Mouse (Mus musculus) granulocyte monocyte progenitor cell, adult 5-6 weeks (primary cell): ENCODE data around the gene Sf3a1. TPM values are rescaled to one million over a fixed set of nuclear protein-coding genes. Genes with fewer than 3 reads are reported as not detected.
"Not testable (repeated sequence)": the region's sequence is repeated elsewhere in the genome, so short reads cannot be mapped to it uniquely, and the experiment has no call there.

Experiments
- ATAC-seq: replicated peaks from 2 replicates; pipeline ENCODE4 v1.8.0; 2016; ENCODE audit warnings: mild to moderate bottlenecking, moderate TSS enrichment, inconsistent platforms; ENCODE audit not compliant: poor library complexity, severe bottlenecking
- total RNA-seq, 2 experiments: library from RNA; stranded (forward) in 1 of 2; stranded (reverse) in 1 of 2; fragments of 200-712, 200-1000 nt in 1 of 2; fragments of >200 nt in 1 of 2; fragmentation: Nextera tagmentation in 1 of 2; gene quantifications; 2 replicates each; pipeline ENCODE4 v1.2.3; 2014 to 2017

The Sf3a1 gene
- total RNA-seq, 2 experiments from 2014 or later = 35.6 to 92.2 TPM

GRCm38 (mm10) chr11:4184251-4184952, 24.3 kb downstream of the Sf3a1 start:
- no peak for ATAC-seq

DNA sequence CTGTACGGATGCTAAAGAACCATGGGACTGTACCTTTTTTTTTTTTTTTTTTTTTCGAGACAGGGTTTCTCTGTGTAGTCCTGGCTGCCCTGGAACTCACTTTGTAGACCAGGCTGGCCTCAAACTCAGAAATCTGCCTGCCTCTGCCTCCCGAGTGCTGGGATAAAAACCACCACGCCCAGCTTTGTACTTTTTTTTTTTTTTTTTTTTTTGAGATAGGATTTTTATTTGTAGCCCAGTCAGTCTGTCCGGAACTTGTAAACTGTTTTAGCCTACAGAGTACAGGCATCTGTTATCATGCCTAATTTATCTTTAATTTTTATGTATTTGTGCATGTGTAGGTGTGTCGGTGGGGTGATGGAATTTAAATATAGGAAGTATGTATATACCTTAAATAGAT, 25.3 kb downstream of the Sf3a1 start:
- ATAC-seq = not testable (repeated sequence)

DNA sequence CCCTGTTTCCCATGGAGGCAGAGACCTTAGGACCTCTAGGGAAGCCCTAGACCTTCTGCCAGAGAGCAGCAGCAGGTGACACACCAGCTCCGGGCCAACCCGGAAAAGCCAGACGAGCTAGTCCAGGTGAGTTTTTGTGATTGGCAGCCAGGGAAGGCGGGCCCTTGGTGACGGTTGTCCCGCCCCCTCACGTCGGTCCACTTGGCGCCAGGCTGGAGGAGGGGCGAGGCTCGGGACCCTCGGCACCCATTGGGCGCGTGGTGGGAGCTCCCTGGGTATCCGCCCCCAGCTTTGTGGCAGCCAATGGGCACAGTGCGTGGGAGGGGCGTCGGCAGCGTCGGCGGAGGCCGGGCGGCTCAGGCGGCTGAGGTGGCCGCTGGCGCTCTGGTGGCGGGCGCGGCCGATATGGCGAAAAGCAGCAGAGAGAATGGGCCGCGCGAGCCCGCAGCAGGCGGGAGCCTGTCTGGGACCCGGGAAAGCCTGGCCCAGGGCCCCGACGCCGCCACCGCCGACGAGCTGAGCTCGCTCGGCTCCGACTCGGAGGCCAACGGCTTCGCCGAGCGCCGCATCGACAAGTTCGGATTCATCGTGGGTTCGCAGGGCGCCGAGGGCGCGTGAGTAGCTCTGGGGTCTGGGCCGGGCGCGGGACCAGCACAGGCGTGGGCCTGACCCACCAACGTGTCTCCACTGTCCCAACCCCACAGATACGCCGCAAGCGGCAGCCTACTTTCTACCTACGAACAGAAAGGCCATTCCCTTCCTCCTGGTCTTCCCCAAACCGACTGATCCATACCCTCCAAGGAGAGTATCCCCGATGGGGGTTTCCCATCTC, 26.6 kb downstream of the Sf3a1 start, which contains the start of gene Tbc1d10a:
Gene Tbc1d10a (plus strand): TSS at position 304 of the 832 bp plus-strand sequence.
- ATAC-seq = peak; percentile 100

DNA sequence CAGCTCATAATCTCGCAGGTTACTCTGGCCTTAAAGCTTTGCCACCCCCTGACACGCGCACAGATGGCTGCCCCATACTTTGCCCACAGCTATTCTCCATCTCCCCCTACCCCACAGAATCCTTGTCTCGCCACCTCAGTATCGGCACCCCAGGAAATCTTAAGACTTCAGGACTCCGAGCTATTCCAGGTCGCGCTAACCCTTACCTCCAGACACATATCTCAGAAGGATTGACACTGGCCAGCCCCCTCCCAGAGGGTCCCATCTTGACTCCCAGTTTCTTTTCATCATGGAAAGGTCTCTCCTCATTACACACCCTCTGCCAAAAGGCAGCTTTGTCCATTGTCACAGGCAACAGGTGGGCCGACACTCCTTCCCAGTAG, 27.2 kb downstream of the Sf3a1 start:
- no peak for ATAC-seq

- ATAC-seq = no peak
Measured at GRCm38 (mm10) chr11:4189182-4189581, 29.0 kb downstream of the Sf3a1 start.

- ATAC-seq = no peak
Measured at GRCm38 (mm10) chr11:4190677-4191076, 30.5 kb downstream of the Sf3a1 start.

- no peak for ATAC-seq
Measured at GRCm38 (mm10) chr11:4192757-4193156, 32.6 kb downstream of the Sf3a1 start.

GRCm38 (mm10) chr11:4193420-4193819, 33.3 kb downstream of the Sf3a1 start:
- ATAC-seq = no peak

- peak; percentile 90 for ATAC-seq
Measured at GRCm38 (mm10) chr11:4195597-4196031, 35.5 kb downstream of the Sf3a1 start.

GRCm38 (mm10) chr11:4196636-4197035, 36.5 kb downstream of the Sf3a1 start:
- ATAC-seq = no peak

DNA sequence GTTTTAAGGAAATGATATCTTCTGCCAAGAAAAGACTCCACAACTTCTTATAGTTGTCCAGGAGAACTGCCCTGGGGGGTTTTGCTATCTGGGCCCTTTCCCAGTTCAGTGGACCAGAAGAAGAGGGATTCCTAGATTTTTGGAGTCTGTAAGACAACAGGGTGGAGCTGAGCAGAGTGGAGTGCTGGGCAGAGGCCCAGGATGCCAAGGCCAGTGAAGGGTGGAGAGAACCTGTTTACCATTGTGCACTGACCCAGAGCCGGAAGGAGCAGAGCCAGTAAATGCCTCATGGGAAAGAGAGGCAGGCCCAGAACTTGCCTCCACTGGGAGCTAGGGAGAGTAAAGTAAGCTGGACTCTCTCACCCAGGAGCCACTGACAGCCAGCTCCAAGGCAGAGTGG, 37.5 kb downstream of the Sf3a1 start:
- ATAC-seq = no peak

DNA sequence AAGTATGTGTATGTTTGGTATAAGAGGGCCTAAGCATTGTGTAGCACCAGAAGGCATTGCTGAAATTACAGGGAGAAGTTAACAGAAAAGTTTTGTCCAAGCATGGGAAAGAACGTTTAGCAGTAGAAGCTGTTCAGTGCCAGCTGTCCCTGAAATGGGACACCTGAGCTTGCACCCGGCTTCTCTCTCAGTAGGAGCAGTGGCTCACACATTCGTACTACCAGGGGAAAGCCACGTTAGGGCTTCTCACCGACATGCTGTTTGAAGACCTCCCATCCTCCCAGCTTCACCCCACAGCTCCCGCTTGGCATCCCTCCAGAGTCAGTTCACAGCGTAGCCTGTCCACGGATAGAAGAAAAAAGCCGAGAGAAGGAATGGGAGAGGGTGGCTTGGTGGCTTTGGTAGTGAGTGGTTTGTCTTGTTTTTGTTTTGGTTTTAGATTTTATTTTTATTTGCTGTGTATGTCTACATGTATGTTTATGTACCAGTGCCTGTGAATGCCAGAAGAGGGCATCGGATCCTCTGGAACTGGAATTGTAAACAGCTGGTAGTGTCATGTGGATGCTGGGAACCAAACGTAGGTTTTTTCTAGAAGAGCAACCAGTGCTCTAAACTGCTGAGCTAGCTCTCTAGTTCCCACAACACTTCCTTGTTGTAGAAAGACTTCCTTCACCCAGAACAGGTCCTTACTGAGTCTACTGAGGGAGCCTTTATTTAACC, 42.0 kb downstream of the Sf3a1 start:
- ATAC-seq = no peak

DNA sequence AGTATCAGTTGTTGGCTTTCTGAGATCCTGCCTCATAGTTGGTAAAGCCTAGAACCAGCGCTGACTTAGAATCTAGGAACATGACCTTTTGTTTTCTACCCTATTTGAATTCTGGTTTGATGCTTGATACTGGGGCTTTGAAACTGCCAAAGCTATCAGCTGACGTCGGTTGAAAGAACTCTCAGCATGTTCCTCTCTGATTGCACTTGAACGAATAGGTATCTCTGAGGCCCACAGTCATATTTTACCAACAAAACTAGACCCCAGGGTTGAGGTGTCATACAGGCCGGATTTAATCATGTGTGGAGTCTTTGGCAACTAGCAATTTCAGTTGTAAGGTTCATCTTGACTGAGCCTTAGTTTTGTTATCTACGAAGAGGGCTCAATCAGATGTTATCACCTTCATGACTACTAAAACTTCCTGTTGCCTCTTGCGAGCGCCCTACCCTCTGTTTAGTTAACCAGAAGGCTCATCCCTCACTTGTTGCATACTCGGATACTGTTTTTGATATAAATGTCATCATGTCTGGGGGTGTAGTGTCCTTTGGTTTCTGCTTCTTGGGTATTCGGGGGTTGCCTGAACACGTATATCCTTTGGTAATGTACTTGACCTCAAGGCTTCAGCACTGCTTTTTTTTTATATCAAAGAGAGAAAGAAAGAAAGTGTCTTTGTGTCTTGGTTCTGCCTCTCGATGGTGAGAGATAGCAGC, 43.0 kb downstream of the Sf3a1 start:
- no peak for ATAC-seq

GRCm38 (mm10) chr11:4203705-4204074, 43.5 kb downstream of the Sf3a1 start:
- ATAC-seq = no peak

DNA sequence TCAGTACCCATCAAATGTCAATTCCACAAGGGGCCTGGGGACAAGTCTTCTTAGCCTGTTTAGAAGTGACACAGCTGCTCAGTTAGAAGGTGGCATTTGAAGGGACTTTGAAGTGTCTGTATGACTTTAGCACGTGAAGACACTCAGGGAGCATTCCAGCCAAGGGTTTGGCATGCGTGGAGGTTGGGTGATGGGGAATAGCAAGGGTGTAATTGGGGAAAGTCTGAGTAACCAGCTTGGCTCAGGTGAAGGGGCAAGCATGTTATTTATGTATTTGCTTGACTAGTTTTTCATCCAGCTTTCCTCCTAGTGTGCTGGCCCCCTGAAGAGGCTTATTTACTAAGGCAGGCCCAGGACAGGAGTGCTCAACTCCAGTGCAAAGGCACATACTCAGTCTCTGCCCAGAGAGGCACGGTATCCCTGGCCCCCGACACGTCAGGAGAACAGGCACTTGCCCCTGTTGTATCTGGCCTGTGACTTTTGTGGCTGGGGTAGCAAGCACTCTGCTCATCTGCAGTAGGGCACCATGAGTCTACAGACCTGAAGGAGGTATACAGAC, 45.0 kb downstream of the Sf3a1 start:
- no peak for ATAC-seq

DNA sequence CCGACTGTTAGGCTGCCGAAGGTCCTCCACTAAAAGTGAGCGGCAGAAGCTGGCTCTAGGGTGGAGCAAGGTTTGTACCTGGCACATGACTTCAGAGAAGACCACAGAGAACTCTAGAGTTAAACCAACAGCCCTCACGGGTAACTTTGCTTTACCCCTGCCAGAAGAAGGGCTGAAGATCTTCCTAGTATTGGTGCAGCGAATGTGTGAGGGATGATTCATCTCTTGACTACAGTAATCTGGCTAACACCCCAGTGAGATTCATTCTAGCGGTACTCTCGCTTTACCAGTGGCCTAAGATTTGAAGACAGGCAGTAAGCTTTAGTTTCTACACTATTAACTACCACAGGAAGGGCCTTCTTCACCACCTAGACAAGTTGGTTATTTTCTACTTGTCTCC, 45.8 kb downstream of the Sf3a1 start:
- ATAC-seq = no peak

GRCm38 (mm10) chr11:4206563-4206962, 46.4 kb downstream of the Sf3a1 start:
- peak; percentile 68 for ATAC-seq

- ATAC-seq = no peak
Measured at GRCm38 (mm10) chr11:4207655-4208054, 47.5 kb downstream of the Sf3a1 start.

GRCm38 (mm10) chr11:4209556-4209955, 49.4 kb downstream of the Sf3a1 start:
- no peak for ATAC-seq

DNA sequence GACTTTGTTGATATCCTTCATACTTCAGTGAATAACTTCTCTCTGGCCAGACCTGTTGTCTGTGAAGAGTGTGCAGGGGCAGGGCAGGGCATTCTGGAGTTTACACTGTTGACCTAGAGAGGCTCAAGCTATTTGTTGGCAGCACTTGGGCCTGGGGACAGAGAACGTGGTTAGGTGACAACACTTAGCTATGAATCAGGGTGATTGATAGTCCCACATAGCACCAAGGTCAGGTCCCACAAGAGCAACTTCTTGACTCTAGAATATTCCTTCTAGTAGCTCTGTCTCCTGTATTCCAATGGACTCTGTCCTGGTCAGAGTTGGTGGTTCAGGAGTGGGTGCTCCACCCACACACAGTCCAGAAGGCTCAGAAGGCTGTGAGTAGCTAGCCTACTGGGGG, 50.6 kb downstream of the Sf3a1 start:
- no peak for ATAC-seq
